ENCODE assay signal across 8 mouse cellular contexts in genomic region chr10:54075441-54076010, GRCm38 (mm10). TPM values are rescaled to one million over a fixed set of nuclear protein-coding genes. Genes with fewer than 3 reads are reported as not detected.
DNase-seq lines count a peak whose midpoint lies in the region; ATAC-seq lines count a peak whose summit lies in the region.

No protein-coding gene starts in this region.

- H3K4me2 ChIP-seq in intestine, embryonic 14.5 days (ENCODE audit: low read length), result peak overlapping the region; percentile 72

- no peaks in the 10 kb centered on the region for H3K9me3 ChIP-seq in intestine, embryonic 14.5 days (ENCODE audit: control insufficient read depth, low read length)

- no peaks in the 10 kb centered on the region for H3K27me3 ChIP-seq in intestine, embryonic 14.5 days (replicated peaks; ENCODE audit: control insufficient read depth, insufficient read depth, low read length)

- peak; percentile 99 for DNase-seq in adrenal gland, adult 2 months
- DNase-seq in embryo, embryonic 11 days, result peak; percentile 94
- DNase-seq in gastrocnemius, postnatal 14 days, result peak; percentile 94
- peak; percentile 95 for DNase-seq in intestine, embryonic 14.5 days (ENCODE audit: low spot score)
- peak; percentile 84 to 93 for DNase-seq in left cerebral cortex, postnatal 10 days (ENCODE audit: extremely low spot score in 1 of 2, low spot score in 2 of 2)
- DNase-seq in right cerebral cortex, postnatal 10 days (ENCODE audit: low spot score in 2 of 2), result peak; percentile 90 to 94
- peak; percentile 97 for DNase-seq in urinary bladder, postnatal 14 days (ENCODE audit: low spot score)

- peaks cover 14% of the 10 kb centered on the region for H3K4me1 ChIP-seq in intestine, embryonic 14.5 days (replicated peaks; ENCODE audit: control insufficient read depth, insufficient read depth, low read length)

- H3K36me3 ChIP-seq in intestine, embryonic 14.5 days (ENCODE audit: control insufficient read depth, insufficient read depth, low read length), result no peaks in the 10 kb centered on the region

- peak overlapping the region; percentile 74 for H3K4me3 ChIP-seq in intestine, embryonic 14.5 days (ENCODE audit: low read depth, low read length)

- peak; percentile 92 for ATAC-seq in intestine, embryonic 14.5 days (replicated peaks; ENCODE audit: low FRiP score, low TSS enrichment, low read depth)
- ATAC-seq in megakaryocyte progenitor cell, adult 5-6 weeks (replicated peaks; ENCODE audit: poor library complexity), result peak; percentile 80

- WGBS in intestine, embryonic 14.5 days, result under 1% methylated on average over 60 of the region's 68 CpGs

- intact Hi-C loops in gastrocnemius, postnatal 14 days (cut with DNase I; ENCODE audit: low total_unique reads), result no loop called here
- intact Hi-C loops in left cerebral cortex, postnatal 10 days (cut with DNase I), result loop anchor here (10.0 kb wide), 2 partner anchors 211 to 479 kb away; no protein-coding TSS in a partner anchor

- H3K9ac ChIP-seq in intestine, embryonic 14.5 days (ENCODE audit: low read length), result peak overlapping the region; percentile 71

- H3K27ac ChIP-seq in intestine, embryonic 14.5 days (ENCODE audit: low read depth), result peak overlapping the region; percentile 59; the same call in 1 of the 2 replicates

RNA-seq across cellular contexts. Expression of gene Man1a, which starts 0.9 kb away (rescaled TPM):
- 100 to 1,000 TPM in 1 of 2 experiments, 10 to 100 TPM in 1; 26.1 to 125 TPM for total RNA-seq in adrenal gland, adult 2 months (2021)
- 58.6 and 89.7 TPM in 2 replicates for polyA plus RNA-seq in adrenal gland, adult 2 months (2012; rRNA removed)
- total RNA-seq in gastrocnemius, postnatal 14 days (2021), result 10 to 100 TPM; 15.4 to 18.1 TPM
- polyA plus RNA-seq in intestine, embryonic 14.5 days (2014; fragmentation: Nextera tagmentation; extraction: Ambion mirVana), result 9.6 and 12.6 TPM in 2 replicates
- 10 to 100 TPM; 21.7 to 23.8 TPM for total RNA-seq in left cerebral cortex, postnatal 10 days (2021)
- 88.8 and 91.9 TPM in 2 replicates for total RNA-seq in megakaryocyte progenitor cell, adult 5-6 weeks (2015)
- 58.2 and 75.7 TPM in 2 replicates for total RNA-seq in megakaryocyte progenitor cell, adult 5-6 weeks (2017)

Comparison
In these comparisons a context has a peak if more than half of its experiments do, and no peak if none do; other contexts are left out.
1. Peak in every context shown above with its lines: DNase-seq, ATAC-seq, H3K4me3 ChIP-seq and H3K27ac ChIP-seq.